Mouse (Mus musculus) left cerebral cortex, postnatal 36 days (tissue): ENCODE measurements around the gene Prrc2c. TPM values are rescaled to one million over a fixed set of nuclear protein-coding genes. Genes with fewer than 3 reads are reported as not detected.

Source experiments
- DNase-seq, 2 experiments: peaks; one replicate each; pipeline ENCODE4 v3.0.0; 2021 to 2022; ENCODE audit warnings: low spot score in 2 of 2, mixed read lengths in 1 of 2
- intact Hi-C: fragments of 180-260 bp; cut with DNase I; formaldehyde crosslinking; loops from one replicate; pipeline ENCODE4 v1.15.1; 2025
- microRNA-seq: library from miRNA; unstranded; fragments of <30 nt; microRNA quantifications from one replicate; pipeline ENCODE4 v1.2.0, GENCODE M21; 2022
- total RNA-seq, 2 experiments: library from RNA; stranded (reverse); gene quantifications; 2 replicates each; pipeline ENCODE4 v1.2.3; 2021

Prrc2c gene
- total RNA-seq, 2 experiments from 2014 or later, result 174 to 236 TPM

- DNase-seq, result no peak
- intact Hi-C loops, result no loop called here
Measured at GRCm38 (mm10) chr1:162623895-162624294, 116.5 kb downstream of the Prrc2c start.

Small RNA genes lying within 50 kb of the gene (microRNA-seq; reads per million reads assigned to microRNA genes)
- not detected for gene Gm27616

Other genes starting within 250 kb of the Prrc2c start
- 10 to 100 TPM; 12.5 to 12.6 TPM for gene Mettl13, start 192.0 kb downstream of the Prrc2c start, total RNA-seq
- gene Vamp4, start 170.0 kb downstream of the Prrc2c start, total RNA-seq, result 100 to 1,000 TPM in 1 of 2 experiments, 10 to 100 TPM in 1; 99.2 to 117 TPM
- 1 to 10 TPM; 4.1 to 5.9 TPM for gene Myoc, start 101.4 kb downstream of the Prrc2c start, total RNA-seq
- gene Myocos, start 82.3 kb downstream of the Prrc2c start, total RNA-seq, result not detected
- gene Fmo4, start 73.4 kb upstream of the Prrc2c start, total RNA-seq, result not detected
- 10 to 100 TPM; 10.8 to 13.9 TPM for gene Fmo1, start 126.1 kb upstream of the Prrc2c start, total RNA-seq
- 1 to 10 TPM; 3.2 to 4.0 TPM for gene Fmo2, start 158.2 kb upstream of the Prrc2c start, total RNA-seq
- not detected for gene Fmo6, start 197.0 kb upstream of the Prrc2c start, total RNA-seq
- gene Fmo3, start 244.0 kb upstream of the Prrc2c start, total RNA-seq, result not detected